Mouse (Mus musculus): ENCODE data around the gene Dscam.

Dscam gene

DNA sequence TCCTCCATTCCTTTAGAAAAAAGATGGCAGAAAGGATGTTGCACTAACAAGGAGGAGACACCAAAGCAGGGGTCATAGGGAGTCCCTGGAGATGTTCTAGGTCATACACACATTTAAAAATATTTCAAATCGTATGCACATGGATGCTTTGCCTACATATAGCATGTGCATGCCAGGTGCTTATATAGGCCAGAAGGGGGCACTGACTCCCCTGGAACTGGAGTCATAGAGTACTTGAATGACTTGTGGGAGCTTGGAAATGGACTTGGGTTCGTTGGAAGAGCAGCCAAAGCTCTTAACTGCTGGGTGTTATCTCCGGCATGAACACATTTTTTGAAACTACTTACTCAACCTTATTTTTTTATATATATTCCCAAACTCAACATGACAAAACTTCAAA lies 448.4 kb downstream of the Dscam start:
- DNase-seq (ENCODE audit: low spot score) = no peak

DNA sequence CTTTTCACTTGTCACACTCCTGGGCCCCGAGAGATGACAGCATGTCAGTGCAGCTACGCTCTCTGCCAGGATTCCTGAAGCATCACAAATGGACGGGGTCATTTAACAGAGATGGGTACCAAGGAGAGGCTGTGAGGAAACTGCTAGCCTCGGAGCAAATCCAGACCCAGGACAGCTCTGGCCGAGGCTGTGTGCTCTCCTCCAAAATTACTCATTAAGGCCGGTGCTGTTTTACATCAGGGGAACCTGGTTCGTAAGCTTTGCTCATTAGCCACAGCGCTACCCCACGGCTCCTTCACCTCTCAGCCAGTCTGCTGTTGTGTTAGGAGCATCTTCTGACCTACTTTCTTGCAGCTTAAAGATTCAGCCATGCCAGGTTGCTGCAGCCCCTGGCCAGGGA lies 449.3 kb downstream of the Dscam start:
- no peak for DNase-seq (ENCODE audit: low spot score)

DNA sequence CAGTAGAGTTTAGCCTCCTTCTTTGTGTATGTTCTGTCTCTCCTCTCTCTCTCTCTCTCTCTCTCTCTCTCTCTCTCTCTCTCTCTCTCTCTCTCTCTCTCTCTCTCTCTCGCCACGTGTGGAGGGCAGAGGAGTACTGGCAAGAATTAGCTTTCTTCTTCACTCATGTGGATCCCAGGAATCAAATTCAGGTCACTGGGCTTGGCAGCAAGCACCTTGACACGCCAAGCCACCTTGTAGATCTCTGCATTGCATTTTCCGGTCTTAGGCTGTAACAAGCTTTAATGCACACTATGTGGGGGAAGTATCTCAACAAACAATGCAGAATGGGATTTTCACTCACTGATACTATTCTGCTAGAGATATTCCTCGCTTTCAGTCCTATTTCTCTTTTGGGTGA lies 449.9 kb downstream of the Dscam start:
- no peak for DNase-seq (ENCODE audit: low spot score)

DNA sequence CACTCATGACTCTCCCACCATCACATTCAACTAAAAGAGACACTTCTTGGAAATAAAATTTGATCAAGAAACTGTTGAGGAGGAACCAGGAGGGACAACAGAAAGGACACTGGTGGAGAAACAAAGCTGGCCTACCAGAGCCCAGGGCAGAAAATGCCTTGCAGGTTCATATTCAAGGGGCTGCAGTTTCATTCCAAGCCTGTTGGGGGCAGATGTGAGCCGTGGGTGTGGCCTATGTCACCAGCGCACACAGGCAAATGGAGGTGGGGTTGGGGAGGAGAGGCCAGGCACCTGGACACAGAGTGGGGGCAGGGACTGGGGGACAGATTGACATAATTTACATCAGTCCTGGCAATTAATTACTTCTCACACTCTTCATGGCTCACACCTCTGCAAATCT lies 452.3 kb downstream of the Dscam start:
- no peak for DNase-seq (ENCODE audit: low spot score)

DNA sequence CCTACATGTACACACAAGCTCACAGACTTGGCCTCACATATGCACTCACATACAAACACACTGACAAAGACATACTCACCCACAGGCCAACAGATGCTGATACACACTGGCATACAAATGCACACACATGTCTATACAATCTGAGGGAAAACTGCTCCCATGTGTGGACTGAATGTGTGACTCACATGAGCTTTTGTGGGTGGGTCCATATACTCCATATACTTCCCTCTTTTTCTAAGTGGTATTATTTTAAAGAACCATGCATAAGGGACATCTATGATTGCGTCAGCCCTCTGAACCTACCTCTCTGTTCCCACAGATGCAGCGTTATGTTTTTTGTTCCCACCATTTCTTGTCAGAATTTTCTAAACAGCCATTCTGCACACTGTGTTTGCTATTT lies 453.9 kb downstream of the Dscam start:
- DNase-seq (ENCODE audit: low spot score) = no peak

DNA sequence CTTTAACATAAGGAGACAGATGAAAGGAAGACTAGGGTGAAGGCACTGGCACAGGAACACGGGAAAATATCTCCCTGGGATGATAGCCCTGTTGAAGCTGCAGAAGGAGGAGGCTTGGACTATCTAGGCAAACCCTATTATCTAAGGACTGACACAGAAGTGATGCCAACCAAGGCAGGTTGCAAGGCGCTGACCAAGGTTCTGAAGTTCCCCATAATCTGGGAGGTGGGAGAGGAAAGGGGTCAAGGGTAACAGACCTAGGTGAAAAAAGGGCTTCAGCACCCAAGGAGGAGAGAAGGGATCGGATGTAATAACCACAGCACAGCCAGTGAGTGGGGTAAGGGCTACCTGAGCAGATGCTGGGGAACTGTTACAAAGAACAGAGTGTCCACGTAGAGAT lies 458.6 kb downstream of the Dscam start:
- DNase-seq (ENCODE audit: low spot score) = peak; percentile 8

DNA sequence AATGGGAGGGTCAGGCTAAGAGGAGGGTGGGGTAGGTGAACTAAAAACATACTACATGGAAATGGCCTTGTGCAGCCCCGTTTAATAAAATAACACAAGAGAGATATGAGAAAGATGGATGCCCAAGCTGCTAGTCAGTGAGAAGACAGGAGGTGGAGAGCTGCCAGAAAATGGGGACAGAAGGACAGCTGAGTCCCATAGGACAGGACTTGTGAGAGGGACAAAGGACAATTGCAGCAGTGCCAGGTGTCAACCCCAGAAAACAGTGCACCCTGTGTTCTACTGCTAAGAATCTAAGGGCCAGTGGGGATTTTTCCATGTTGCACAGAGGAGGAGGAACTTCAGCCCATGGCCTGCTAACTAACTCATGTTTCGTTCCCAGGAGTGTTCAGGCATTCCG lies 470.0 kb downstream of the Dscam start:
- no peak for DNase-seq (ENCODE audit: low spot score)

DNA sequence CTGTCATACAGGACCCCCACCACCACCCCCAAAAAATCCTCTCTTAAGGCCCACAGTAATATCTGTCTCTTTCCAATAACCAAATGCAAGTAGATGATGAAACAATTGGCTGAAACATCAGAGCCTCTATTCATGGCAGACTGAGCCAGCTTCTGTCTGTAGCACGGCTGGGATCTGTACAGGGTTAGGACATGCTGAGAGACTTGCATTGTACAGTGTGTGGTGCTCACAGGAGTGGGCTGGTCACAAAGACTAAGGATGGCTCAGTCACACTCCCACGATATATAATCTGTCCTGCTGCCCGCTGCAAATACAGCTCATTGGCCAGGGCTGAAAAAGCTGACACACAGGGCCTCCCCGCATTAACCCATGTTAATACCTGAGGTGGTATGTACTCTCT lies 474.7 kb downstream of the Dscam start:
- no peak for DNase-seq (ENCODE audit: low spot score)

DNA sequence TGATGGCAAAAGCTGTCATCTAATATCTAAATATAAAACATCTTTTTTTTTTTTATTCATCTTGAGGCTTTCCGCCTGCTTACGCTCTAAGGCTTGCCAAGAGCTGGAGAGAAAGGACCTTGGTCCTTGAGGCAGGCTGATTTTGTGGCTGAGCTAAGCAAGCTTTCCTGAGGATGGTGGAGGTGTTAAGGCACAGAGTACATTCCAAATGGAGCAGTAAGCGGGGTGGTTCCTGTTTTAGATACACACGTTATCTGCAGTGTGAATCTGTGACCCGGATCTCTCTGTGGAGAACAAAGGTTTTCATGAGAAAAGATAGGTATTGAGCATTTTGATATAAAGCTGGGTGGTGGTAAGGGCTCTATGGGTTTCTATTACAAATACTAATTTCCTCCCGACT lies 479.0 kb downstream of the Dscam start:
- DNase-seq (ENCODE audit: low spot score) = no peak

DNA sequence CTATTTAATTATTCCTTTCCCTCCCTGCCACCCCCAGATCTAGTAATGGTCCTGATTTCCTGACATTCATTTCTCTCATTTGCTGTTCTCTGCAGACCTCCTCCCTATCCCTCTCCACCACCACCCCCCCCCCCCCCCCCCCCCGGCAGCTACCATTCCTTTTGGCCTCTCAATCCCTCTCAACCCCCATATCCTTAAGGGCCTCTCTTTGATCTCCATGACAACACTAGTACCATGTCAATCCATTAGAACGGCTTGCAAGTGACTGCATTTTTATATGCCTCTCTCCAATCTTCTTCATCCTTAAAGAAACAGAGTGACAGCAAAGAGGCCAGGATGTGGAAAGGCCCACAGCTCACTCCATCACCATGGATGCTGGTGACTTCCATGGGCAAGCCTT lies 480.5 kb downstream of the Dscam start:
- no peak for DNase-seq (ENCODE audit: low spot score)

DNA sequence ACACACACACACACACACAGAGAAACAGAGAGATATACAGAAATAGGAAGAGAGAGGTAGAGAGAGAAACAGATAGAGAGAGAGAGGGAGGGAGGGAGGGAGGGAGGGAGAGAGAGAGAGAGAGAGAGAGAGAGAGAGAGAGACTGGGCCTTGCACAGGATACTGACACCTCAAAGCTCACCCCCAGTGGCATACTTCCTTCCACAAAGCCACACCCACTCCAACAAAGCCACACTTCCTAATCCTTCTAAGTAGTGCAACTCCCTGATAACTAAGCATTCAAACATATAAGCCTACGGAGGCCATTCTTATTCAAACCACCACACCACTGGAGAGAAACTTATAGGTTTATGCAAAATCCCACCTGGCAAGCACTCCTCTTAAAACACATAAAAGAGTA lies 481.1 kb downstream of the Dscam start:
- DNase-seq (ENCODE audit: low spot score) = no peak

DNA sequence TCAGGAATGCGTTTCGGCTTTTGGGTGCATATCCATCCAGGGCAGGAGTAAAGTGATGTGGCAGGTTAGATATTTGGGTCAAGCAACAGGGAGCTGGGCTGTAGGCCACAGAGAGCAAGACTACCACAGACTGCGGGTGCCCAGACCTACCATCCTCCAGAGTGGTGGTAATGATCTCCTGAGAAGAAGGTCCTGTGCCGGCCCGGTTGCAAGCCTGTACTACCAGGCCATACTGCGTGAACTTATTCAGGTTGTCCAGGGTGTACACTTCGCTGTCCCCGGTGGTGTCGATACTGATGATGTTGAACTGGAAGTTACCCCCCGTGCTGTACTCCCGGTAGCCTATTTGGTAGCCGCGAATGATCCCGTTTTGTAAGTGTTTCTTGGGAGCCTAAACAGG lies 485.5 kb downstream of the Dscam start:
- DNase-seq (ENCODE audit: low spot score) = no peak

DNA sequence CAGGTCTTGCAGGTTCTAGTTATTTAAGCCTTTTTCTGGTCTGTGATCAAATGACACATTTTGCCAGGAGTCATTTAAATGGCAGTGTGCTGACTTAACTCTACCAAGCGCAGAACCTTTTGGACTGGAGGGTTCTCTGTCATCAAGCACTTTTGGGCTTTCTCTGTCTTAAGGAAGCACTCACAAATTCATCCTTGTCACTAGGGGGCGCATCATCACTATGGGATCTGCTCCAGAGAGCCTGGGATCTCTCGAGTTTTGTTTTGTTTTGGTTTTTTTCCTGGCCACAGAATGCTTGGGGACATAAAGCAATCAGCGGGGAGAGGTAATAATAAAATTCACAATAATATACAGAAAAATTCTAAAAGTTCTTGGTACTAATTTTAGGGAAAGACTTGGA lies 486.0 kb downstream of the Dscam start:
- DNase-seq (ENCODE audit: low spot score) = peak; percentile 7

DNA sequence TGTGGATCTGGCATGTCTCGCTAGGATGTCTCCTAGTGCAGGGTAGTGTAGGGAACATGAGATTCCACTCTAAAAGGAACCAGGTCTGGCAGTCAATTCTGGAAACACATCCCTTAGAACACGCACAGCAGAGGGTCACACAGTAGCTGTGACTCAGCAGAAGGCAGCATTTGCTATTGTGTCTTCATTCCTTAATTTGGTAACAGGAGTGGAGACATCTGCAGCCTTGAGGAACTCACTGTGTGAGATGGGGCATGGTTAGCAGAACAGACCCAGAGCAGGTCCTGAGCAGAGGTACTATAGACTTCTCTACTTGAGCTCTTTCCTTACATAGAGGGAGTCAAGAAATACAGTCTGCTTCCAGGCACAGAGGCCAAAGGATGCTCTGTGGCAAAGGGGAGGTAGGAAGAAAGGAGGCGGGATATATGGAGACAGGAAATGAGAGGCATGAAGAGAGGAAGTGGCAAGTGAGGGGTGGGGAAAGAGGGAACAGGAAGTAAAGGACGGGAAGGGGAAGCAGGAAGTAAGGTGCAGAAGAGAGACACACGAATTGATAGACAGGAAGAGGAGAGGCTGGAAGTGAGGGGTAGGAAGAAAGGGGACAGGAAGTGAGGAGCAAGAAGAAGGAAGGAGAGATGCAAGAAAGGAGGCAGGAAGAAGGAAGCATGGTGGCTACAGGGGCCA lies 488.1 kb downstream of the Dscam start:
- DNase-seq (ENCODE audit: low spot score) = no peak

DNA sequence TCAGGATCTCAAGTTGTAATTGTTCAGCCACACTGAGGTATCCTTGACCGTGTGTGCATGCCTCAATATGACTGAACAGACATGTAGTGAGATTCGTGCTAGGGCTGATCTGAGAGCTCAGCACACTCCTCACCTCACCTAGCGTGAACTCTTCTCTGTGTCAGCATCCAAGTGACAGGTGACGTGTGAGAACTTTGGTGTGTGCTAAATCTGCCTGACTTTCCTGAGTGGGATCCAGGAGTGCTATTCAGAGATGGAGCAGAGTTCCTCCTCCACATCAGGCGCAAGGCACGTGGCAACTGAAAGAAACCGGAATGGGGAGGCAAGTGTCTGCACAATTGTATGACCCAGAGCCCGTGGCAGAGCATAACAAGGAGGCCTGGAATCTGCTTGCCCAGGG lies 490.6 kb downstream of the Dscam start:
- DNase-seq (ENCODE audit: low spot score) = no peak

DNA sequence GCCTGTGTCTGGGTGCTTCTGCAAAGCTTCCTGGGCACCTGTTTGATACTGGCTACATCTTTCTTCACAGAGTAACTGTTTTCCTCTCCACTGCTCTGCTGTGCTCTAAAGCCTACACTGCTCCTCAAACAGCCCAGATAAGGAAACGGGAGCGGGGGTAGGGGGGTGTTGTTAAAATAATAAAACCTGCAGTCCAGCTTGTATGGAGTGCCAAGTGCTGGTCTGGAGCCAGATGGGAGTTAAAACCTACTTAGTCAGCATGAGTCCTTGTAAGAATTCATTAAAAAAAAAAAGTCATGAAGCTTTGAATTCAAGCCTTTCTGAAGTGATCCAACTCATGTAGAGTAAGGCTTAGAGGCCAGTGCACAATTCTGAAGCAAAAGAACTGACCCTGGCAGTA lies 493.1 kb downstream of the Dscam start:
- DNase-seq (ENCODE audit: low spot score) = no peak

DNA sequence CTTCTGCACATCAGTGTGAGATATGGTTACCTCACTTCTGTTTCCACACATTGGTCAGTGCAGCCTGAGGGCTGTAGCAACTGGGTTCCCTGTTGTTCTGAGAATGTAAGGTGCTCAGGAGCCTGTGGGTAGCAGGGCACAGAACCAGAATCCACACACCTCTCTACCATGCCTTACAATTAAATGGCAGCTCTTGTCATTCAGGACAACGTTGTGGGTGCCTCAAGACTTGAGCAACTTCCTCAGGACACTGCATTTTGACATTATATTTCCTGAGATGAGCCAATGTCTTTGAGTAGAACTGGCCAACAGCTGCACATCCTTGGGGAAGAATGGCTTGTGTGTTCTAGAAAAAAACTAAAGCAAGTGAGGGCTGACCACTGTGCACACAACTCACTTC lies 493.9 kb downstream of the Dscam start:
- DNase-seq (ENCODE audit: low spot score) = no peak

DNA sequence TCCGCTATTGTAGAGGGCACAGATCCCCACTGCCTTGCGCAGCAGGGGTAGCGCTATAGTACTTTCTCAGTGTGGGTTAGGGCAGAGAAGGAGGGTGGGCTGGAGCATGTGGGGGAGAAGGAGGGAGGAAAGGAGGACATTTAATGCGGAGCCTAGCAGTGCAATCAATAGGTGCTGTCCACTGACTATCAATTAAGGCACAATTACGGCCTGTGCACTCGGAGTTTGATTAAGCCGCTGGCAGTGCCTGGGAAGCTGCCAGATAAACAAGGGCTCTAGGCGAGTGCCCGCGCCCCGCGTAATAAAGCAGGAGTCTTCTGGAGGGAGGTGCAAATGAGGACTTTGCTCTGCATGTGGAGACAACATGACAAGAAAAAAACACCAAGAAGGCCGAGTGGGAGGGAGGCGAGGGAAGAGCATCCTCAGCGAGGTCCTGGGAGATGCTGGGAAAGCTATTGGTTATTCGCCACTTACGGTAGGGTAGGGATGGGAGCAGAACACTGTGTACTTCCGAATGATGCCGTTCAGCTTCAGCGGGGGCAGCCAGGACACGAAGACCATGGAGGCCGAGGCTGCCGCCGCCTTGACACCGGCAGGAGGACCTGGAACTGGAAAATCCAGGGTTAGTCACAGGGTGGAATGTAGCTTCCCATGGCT lies 497.2 kb downstream of the Dscam start:
- no peak for DNase-seq (ENCODE audit: low spot score)

DNA sequence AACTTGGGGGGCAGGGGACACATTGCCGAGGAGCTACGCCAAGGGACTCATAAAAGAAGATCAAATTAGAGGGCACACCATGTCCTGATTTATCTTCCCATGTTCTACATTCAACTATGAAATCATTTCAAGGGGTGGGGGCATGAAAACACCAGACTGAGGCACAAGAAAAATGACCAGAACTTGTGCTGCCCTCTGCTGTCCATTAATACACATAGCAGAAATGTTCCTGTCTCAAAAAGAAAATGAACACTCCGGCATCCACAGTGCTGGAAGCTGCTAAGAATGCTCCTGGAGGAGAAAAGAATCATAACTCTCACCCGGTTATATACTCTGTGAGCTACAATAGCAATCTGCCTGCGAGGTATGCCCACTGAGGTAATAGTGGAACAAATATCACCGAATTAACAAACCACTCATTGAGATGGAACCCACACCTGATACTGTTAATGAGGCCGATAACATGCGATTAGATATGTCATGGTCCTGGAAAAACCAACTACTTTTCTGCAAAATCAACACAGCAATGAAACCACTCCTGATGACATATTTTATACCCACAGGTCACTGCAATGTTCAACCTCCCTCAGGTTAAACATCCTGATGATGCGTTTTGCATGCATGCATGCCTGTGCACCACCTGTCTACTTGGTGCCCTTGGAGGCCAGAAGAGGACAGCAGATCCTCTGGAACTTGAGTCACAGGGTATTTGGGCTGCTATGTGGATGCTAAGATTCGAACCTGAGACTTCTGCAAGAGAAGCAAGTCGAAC lies 498.8 kb downstream of the Dscam start:
- no peak for DNase-seq (ENCODE audit: low spot score)

DNA sequence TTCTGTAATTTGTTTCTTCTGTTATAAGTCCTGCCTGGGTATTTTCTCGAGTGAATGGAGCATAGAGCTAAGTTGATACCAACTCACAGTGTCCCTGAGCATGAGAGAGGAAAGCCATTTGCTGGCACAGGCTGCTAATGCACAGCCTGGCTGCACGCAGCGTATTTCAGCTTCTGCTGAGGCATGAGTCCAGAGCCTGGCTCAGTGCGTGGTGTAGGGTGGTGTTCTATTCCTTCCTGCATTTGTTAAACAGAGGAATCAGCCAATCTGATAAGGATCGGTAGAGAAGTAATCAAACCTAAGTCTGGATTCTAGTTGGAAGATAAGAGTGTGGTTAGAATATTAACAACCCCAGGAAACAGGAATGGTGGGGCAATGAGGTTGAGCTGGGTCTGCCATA lies 500.8 kb downstream of the Dscam start:
- DNase-seq (ENCODE audit: low spot score) = no peak

DNA sequence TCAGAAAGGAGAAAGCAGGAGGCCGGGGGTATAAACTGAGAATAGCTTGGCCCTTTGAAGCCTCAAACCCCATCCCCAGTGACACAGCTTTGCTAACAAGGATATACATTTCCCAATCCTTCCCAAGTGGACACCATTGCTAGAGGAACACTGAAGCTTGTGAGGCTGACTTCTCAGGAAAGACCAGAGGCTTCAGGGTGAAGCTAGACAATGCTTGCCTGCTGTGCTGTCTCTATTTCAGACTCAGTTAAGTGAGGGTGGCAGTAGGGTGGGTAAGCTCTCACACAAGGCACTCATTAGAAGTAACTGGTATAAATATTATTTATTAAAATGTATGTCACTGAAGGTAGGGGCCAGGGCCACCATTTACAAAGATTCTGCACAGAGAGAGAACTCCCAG lies 502.1 kb downstream of the Dscam start:
- no peak for DNase-seq (ENCODE audit: low spot score)

DNA sequence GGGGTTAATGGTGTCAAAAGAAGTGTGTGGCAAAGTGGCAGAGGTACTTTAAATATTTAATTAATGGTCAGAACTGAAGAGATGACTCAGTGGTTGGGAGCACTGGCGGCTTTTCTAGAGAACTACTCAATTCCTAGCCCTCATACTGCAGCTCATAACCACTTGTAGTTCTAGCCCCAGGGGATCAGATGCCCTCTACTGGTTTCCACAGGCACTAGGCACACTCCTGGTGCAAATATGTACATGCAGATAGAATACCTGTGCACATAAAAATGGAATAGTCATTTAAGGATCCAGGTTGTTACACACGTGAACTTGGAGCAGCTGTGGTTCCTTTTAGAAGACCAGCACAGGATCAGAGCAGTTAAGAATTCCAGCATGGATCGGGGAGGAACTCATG lies 509.5 kb downstream of the Dscam start:
- DNase-seq (ENCODE audit: low spot score) = no peak

DNA sequence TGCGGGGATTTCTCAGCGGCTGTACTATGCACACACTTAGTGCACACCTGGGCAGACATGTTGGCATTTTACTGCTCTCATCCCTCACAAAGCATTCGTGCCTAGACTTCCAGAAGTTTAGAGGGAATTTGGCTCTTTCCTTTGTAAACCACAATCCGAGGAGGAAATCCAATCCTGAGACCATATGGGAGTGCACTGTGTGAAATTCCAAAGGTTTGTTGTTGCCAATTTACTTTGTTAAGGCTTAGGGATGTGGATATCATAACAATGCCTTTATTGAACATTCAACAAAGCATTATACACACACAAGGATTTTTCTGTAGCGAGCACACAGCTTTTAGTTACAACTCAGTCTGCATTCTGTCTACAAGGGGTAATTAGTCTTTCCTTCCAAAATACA lies 511.3 kb downstream of the Dscam start:
- DNase-seq (ENCODE audit: low spot score) = no peak

DNA sequence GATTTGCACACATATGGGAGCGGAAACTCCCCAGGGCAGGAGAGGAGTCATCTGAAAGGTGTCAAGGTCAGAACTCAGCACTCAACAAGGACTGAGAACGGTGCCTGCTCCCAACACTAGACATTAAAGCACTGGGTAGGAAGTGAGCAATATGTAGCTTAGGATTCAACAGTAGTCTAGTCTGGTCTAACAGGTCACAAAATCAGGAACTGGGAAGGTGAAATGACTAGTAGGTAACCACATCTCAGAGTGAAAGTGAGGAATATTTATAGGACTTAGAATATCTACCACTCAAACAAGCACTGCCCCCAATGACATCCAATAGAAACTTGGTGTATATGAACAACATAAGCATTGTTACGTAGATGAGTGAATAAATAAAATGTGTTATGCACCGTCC lies 515.0 kb downstream of the Dscam start:
- no peak for DNase-seq (ENCODE audit: low spot score)

Data from yolk sac, embryonic 10.5 days (tissue).